Mouse (Mus musculus) cerebellum, adult 9-11 months (tissue): ENCODE results near the gene Plaur.

Source experiments
- DNase-seq: peaks from one replicate; pipeline ENCODE4 v3.0.0; 2022

Plaur gene

GRCm38 (mm10) chr7:24462388-24463319 is at the start of gene Plaur:
TSS of gene Plaur (plus strand) at chr7:24462484.
- DNase-seq = no peak

GRCm38 (mm10) chr7:24413630-24414029 is 48.7 kb upstream of the Plaur start:
- DNase-seq = peak; percentile 2

- DNase-seq = no peak
Observed at GRCm38 (mm10) chr7:24415261-24415660, 47.0 kb upstream of the Plaur start.

DNA sequence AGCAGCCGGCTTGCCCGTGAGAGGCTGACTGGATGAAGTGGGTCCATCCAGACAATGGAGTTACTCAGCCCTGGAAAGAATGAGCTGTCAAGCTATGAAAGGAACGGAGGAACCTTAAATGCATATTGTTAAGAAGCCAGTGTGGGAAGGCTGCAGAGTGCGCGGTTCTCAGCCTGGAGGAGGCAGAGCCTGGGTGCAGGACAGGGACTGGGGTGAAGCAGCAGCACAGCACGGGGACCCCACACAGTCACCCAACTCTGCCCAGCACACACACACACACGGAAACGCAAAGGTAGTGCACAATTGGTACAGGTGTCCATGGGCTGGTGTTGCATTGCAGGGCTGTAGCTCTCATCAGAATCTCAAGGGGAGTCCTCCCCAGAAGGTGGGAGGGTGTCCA is 42.7 kb upstream of the Plaur start:
- DNase-seq = no peak

- peak; percentile 55 for DNase-seq
Observed at GRCm38 (mm10) chr7:24421648-24422047, 40.6 kb upstream of the Plaur start.

DNA sequence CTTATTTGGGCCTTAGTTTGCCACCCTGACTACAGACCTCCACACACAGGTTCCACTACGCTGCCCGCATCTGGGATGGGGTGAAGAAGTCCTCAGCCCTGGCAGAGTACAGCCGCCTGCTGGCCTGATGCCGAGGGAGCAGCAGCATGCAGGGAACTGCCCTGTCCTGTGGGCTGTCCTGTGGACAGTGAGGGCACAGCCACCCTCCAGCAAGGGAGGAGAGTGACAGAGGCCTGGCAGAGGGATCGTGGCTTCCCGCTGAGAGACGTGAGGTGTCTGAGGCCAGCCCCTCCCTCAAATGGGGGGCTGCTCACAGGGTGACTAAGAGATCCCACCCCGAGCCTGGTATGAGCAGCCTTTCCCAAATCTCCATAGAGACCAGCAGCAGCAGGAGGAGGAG is 40.0 kb upstream of the Plaur start:
- DNase-seq = peak; percentile 76

- peak; percentile 48 for DNase-seq
Observed at GRCm38 (mm10) chr7:24423107-24423763, 39.0 kb upstream of the Plaur start.

DNA sequence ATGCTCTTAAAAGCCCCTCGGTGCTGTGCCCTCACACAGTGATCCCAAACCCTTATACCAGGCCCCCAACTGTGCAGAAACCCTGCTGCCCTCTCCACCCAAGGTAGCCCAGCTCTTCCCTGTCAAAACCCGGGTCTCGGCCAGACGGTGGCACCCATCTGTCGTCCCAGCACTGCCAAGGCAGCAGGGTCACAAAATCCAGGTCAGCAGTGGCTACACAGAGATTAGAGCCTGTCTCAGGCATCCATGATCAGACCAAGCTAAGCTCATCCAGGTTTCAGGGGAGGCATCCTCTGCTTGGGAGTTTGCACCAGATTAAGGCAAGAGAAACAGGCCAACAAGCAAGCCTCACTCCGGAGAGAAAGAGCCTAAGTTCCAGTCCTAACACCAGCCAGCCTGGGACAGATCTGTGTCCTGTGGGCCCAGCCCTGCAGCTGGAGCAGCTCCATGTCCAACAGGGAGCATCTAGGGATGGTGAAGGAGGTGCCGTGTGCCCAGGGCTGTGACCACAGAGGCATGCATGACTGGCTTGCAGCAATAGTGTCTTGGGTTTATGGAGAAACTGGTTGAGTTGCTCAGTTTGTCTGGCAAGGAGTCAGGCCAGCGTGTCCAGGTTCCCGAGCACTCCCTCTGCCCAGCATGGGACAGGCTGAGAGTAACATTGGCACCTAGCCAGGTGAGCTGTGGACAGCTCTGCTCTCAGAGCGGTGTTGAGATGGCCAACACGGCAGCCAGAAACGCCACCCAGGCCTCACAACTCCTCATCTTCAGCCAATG is 38.1 kb upstream of the Plaur start:
- DNase-seq = peak; percentile 91

- DNase-seq = peak; percentile 31
Observed at GRCm38 (mm10) chr7:24425919-24426318, 36.4 kb upstream of the Plaur start.

DNA sequence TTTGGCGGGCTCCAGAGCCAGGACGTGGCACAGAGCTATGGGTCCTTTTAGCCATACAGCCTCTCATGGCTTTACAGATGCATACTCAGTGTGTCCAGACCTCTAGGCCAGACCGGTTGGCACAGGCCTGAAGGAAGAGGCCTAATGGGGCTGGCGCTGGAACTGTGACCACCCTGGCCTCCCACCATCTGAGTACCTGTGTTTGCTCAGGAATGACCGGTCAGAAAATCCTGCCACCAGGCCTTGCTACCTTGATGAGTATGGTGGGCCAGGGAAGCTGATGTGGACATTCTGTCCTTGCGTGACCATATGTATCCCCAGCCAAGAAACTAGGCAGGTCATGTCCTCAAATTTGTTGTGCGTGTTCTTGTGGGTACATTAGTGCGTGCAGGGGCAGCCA is 35.1 kb upstream of the Plaur start:
- DNase-seq = peak; percentile 51

DNA sequence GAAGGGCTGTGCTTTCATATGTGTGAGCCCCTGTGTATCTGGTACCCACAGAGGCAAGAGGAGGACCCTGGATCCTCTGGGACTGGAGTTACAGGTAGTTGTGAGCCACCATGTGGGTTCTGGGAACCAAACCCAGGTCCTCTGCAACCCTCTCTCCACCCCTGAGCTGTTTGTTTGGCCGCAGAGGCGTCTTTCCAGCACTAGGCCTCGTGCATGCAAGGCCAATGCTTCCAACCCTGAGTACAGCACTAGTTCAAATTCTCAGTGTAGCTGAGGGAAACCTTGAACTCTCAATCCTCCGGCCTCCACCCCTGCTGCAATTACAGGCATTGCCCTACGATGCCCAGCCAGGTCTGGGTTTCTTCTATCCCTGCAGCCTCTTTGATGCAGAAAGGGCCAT is 33.6 kb upstream of the Plaur start:
- DNase-seq = peak; percentile 60

GRCm38 (mm10) chr7:24429413-24430112 is 32.7 kb upstream of the Plaur start:
- DNase-seq = peak; percentile 99

GRCm38 (mm10) chr7:24430551-24431345 is 31.5 kb upstream of the Plaur start:
- DNase-seq = peak; percentile 61

DNA sequence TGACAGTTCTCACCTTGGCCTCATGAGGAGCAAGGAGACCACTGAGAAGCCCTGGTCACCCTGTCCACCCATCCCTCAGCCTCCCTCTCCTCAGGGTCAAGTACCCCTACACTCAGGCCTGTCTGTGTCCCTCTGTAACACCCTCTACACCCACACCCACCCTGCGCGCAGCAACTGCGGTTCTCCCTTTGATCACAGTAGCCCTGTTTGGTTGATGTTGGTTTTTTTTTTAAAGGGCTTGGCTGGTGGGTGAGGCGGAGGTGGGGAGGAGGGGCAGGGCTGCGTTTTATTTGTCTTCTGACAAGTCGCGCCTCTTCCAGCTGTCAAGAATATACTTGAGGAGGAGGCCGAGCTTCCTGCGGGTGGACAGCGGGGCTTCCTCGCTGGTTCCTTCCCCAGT is 30.6 kb upstream of the Plaur start:
- peak; percentile 39 for DNase-seq

- DNase-seq = peak; percentile 31
Observed at GRCm38 (mm10) chr7:24435305-24435704, 27.0 kb upstream of the Plaur start.

DNA sequence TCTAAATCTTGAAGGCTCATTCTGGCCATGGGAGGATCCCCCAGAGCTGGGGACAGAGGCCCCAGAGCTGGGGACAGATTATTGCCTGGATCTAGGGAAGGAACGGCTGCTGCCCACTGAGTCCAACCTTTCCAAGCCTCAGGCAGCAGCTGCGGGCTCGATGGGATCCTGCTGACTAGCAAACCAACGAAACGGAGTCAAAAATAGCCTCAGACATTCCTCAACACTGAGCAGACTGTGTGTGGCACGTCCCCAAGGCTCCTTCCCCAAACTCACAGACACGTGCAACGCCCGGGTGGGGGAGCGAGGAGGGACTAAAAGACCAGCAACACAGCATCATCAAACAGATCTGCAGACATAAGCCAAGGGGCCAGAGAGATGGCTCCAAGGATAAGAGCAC is 24.3 kb upstream of the Plaur start:
- peak; percentile 69 for DNase-seq

GRCm38 (mm10) chr7:24439191-24439590 is 23.1 kb upstream of the Plaur start:
- no peak for DNase-seq

GRCm38 (mm10) chr7:24439891-24440290 is 22.4 kb upstream of the Plaur start:
- no peak for DNase-seq

GRCm38 (mm10) chr7:24441785-24442184 is 20.5 kb upstream of the Plaur start:
- peak; percentile 69 for DNase-seq

DNA sequence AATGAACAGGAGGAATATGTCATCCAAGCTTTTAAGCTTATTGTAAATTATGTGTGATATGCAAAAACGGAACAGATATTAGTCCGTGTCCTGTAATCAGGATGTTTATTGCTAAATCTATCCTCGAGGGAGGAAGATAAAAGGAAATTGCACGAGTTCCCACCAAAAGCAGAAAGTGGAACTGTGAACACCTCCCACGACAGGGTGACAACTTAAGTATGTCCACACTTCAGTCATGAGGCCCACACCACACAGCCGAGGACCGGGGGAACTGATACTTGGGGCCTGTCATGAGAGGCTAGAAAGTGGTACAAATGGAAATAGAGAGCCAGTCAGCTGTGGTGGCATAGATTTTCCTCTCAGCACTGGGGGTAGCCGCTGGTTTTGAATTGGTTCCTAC is 20.0 kb upstream of the Plaur start:
- no peak for DNase-seq

DNA sequence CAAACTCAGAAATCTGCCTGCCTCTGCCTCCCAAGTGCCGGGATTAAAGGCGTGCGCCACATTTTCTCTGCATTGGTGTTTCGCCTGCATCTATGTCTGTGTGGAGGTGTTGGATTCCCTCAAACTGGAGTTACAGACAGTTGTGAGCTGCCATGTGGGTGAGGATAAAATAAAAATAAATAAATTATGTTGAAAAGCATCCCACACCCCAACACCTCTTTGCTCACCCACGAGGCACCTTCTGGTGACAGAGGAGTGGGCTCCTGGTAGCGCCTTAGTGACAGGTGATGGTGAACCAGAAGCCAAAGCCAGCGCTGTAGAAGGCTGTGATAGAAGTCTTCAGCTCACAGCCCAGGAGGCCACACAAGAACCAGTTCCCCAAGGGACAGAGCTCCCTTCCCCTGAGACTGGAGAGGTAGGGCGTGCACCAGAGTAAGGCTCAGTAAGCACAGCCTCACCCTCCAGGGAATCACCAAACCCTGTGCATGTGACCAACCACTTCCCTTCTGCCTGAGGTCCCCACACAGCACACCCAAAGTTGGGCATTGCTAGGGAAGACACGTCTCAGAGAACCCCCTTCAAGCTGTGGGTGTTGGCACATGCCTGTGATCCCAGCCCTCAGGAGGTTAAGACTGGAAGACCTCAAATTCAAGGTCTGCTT is 16.9 kb upstream of the Plaur start:
- DNase-seq = no peak
